Mouse (Mus musculus): ENCODE data around the gene Prlh.
A peak's percentile ranks its signal among the peaks of the same experiment; 100 is the strongest.

The Prlh gene

GRCm38 (mm10) chr1:90953688-90954087, 780 bp downstream of the Prlh start:
- DNase-seq (ENCODE audit: inconsistent ontology term): no peak

- DNase-seq (ENCODE audit: inconsistent ontology term): peak; percentile 59
These were observed 3.6 kb downstream of the Prlh start for GRCm38 (mm10) chr1:90956245-90957096.

- DNase-seq (ENCODE audit: inconsistent ontology term): no peak
These were observed 9.6 kb downstream of the Prlh start for GRCm38 (mm10) chr1:90962526-90962925.

GRCm38 (mm10) chr1:90962994-90963393, 10.1 kb downstream of the Prlh start:
- DNase-seq (ENCODE audit: inconsistent ontology term): no peak

GRCm38 (mm10) chr1:90967583-90967982, 14.7 kb downstream of the Prlh start:
- peak; percentile 72 for DNase-seq (ENCODE audit: inconsistent ontology term)

GRCm38 (mm10) chr1:90968649-90969048, 15.7 kb downstream of the Prlh start:
- DNase-seq (ENCODE audit: inconsistent ontology term): no peak

- no peak for DNase-seq (ENCODE audit: inconsistent ontology term)
These were observed 16.5 kb downstream of the Prlh start, which contains the start of gene Rab17 for GRCm38 (mm10) chr1:90969347-90969784. Gene Rab17 (minus strand): TSS chr1:90969661.

- DNase-seq (ENCODE audit: inconsistent ontology term): no peak
These were observed 17.0 kb downstream of the Prlh start for GRCm38 (mm10) chr1:90969881-90970390.

GRCm38 (mm10) chr1:90972911-90973573, 20.1 kb downstream of the Prlh start:
- DNase-seq (ENCODE audit: inconsistent ontology term): peak; percentile 97

- peak; percentile 26 for DNase-seq (ENCODE audit: inconsistent ontology term)
These were observed 20.6 kb downstream of the Prlh start for GRCm38 (mm10) chr1:90973574-90973911.

- DNase-seq (ENCODE audit: inconsistent ontology term): peak; percentile 97
These were observed 22.2 kb downstream of the Prlh start for GRCm38 (mm10) chr1:90974906-90975649.

- DNase-seq (ENCODE audit: inconsistent ontology term): no peak
These were observed 23.1 kb downstream of the Prlh start for GRCm38 (mm10) chr1:90975960-90976359.

GRCm38 (mm10) chr1:90980638-90981330, 27.9 kb downstream of the Prlh start:
- DNase-seq (ENCODE audit: inconsistent ontology term): no peak

GRCm38 (mm10) chr1:90981346-90981745, 28.4 kb downstream of the Prlh start:
- DNase-seq (ENCODE audit: inconsistent ontology term): no peak

- DNase-seq (ENCODE audit: inconsistent ontology term): no peak
These were observed 43.0 kb downstream of the Prlh start for GRCm38 (mm10) chr1:90995916-90996315.

- DNase-seq (ENCODE audit: inconsistent ontology term): no peak
These were observed 44.2 kb downstream of the Prlh start for GRCm38 (mm10) chr1:90997136-90997535.

GRCm38 (mm10) chr1:90997641-90998040, 44.7 kb downstream of the Prlh start:
- no peak for DNase-seq (ENCODE audit: inconsistent ontology term)

GRCm38 (mm10) chr1:90998268-90998890, 45.5 kb downstream of the Prlh start, which contains the start of gene Lrrfip1:
Gene Lrrfip1 (plus strand): TSS chr1:90998737.
- peak; percentile 85 for DNase-seq (ENCODE audit: inconsistent ontology term)

GRCm38 (mm10) chr1:90998891-90999611, 46.1 kb downstream of the Prlh start:
- no peak for DNase-seq (ENCODE audit: inconsistent ontology term)

- peak; percentile 42 for DNase-seq (ENCODE audit: inconsistent ontology term)
These were observed 47.1 kb downstream of the Prlh start for GRCm38 (mm10) chr1:90999911-91000601.
